Mouse (Mus musculus) testis, adult 2 months (tissue): ENCODE measurements around the gene Hyal1. TPM values are rescaled to one million over a fixed set of nuclear protein-coding genes. Genes with fewer than 3 reads are reported as not detected.

Experiments
- H3K27ac ChIP-seq: fragments of 200-500 bp; 2 replicates; pipeline ENCODE4 v1.5.1; 2012; ENCODE audit warnings: low read depth, low read length; ENCODE audit not compliant: control insufficient read depth, insufficient read depth
- H3K27me3 ChIP-seq: fragments of 200-500 bp; 2 replicates; pipeline ENCODE4 v1.6.1; 2012; ENCODE audit warnings: mild to moderate bottlenecking, low read length, moderate library complexity; ENCODE audit not compliant: control insufficient read depth, insufficient read depth
- H3K36me3 ChIP-seq: fragments of 200-500 bp; 2 replicates; pipeline ENCODE4 v1.6.1; 2012; ENCODE audit warnings: mild to moderate bottlenecking, low read length; ENCODE audit not compliant: control insufficient read depth, insufficient read depth
- H3K4me1 ChIP-seq: fragments of 200-500 bp; 2 replicates; pipeline ENCODE4 v1.6.1; 2012; ENCODE audit warnings: low read length; ENCODE audit not compliant: control insufficient read depth, insufficient read depth
- H3K4me3 ChIP-seq: fragments of 200-500 bp; 2 replicates; pipeline ENCODE4 v1.5.1; 2012; ENCODE audit warnings: low read depth, mild to moderate bottlenecking, low read length, moderate library complexity, mixed read lengths; ENCODE audit not compliant: control insufficient read depth
- CTCF ChIP-seq: fragments of 200-500 bp; IDR thresholded peaks from 2 replicates; pipeline ENCODE4 v1.5.1; 2012; ENCODE audit warnings: low read depth, mild to moderate bottlenecking, inconsistent platforms, low read length, moderate library complexity; ENCODE audit not compliant: control insufficient read depth, insufficient read depth, insufficient replicate concordance
- POLR2A ChIP-seq: fragments of 200-500 bp; IDR thresholded peaks from 2 replicates; pipeline ENCODE4 v1.6.1; 2012; ENCODE audit warnings: low read depth, mild to moderate bottlenecking, inconsistent platforms, low read length, moderate library complexity; ENCODE audit not compliant: control insufficient read depth
- polyA plus RNA-seq: library from polyadenylated mRNA; depleted of rRNA; stranded (reverse); fragments of >200 nt; gene quantifications from 2 replicates; pipeline ENCODE4 v1.2.3, GENCODE M21; 2012; rRNA removed

The Hyal1 gene
- polyA plus RNA-seq, 1 experiment, result 4.0 TPM

DNA sequence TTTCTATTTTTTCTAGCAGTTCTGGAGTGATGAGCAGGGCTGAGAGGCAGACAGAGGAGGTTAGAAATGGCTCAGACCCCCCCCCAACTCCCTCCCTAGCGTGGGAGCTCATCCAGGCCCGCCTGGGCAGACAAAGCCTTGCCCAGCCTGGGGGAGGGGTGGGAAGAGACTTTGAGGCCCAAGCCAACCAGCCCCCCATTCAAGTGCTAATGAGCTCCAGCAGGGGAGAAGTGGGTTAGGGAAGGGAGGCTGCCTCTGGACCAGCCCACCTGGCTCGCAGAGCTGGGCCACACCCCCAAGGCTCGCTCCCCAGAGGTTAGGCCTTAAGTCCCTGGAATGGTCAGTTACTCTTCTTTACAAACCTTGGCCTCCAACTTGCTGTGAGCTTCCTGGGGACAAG lies 53.8 kb downstream of the Hyal1 start:
- no peaks in the 10 kb centered on the region for H3K36me3 ChIP-seq
- H3K27me3 ChIP-seq, result no peaks in the 10 kb centered on the region
- peaks cover 53% of the 10 kb centered on the region for H3K4me1 ChIP-seq
- H3K4me3 ChIP-seq, result no peak overlapping the region
- TF ChIP-seq CTCF, result no peak
- TF ChIP-seq POLR2A, result no peak
- no peak overlapping the region for H3K27ac ChIP-seq

Other genes starting within 250 kb of the Hyal1 start
- gene Hemk1, start 238.6 kb upstream of the Hyal1 start, polyA plus RNA-seq, result 22.0 TPM in 2 replicates
- gene 6430571L13Rik, start 236.3 kb upstream of the Hyal1 start, polyA plus RNA-seq, result 0.40 and 0.53 TPM in 2 replicates
- gene Cacna2d2, start 177.3 kb upstream of the Hyal1 start, polyA plus RNA-seq, result 5.2 and 8.2 TPM in 2 replicates
- 38.3 and 46.9 TPM in 2 replicates for gene Tmem115, start 43.0 kb upstream of the Hyal1 start, polyA plus RNA-seq
- 28.3 and 29.4 TPM in 2 replicates for gene Cyb561d2, start 34.7 kb upstream of the Hyal1 start, polyA plus RNA-seq
- 34.7 and 40.3 TPM in 2 replicates for gene Nprl2, start 34.7 kb upstream of the Hyal1 start, polyA plus RNA-seq
- 245 and 272 TPM in 2 replicates for gene Zmynd10, start 29.6 kb upstream of the Hyal1 start, polyA plus RNA-seq
- 62.8 and 63.4 TPM in 2 replicates for gene Rassf1, start 25.4 kb upstream of the Hyal1 start, polyA plus RNA-seq
- 28.4 and 31.7 TPM in 2 replicates for gene Tusc2, start 13.7 kb upstream of the Hyal1 start, polyA plus RNA-seq
- 6.4 and 6.5 TPM in 2 replicates for gene Hyal2, start 9.0 kb upstream of the Hyal1 start, polyA plus RNA-seq
- gene Naa80, start 2.0 kb downstream of the Hyal1 start, polyA plus RNA-seq, result 136 and 139 TPM in 2 replicates
- gene Hyal3, start 3.9 kb downstream of the Hyal1 start, polyA plus RNA-seq, result 1.6 and 1.8 TPM in 2 replicates
- gene Ifrd2, start 10.7 kb downstream of the Hyal1 start, polyA plus RNA-seq, result 16.4 and 20.5 TPM in 2 replicates
- gene Sema3b, start 32.3 kb downstream of the Hyal1 start, polyA plus RNA-seq, result 2.1 and 4.1 TPM in 2 replicates
- 87.7 and 103 TPM in 2 replicates for gene Gnai2, start 58.4 kb downstream of the Hyal1 start, polyA plus RNA-seq
- gene Slc38a3, start 92.6 kb downstream of the Hyal1 start, polyA plus RNA-seq, result 0.10 and 0.32 TPM in 2 replicates
- 0.05 and 0.12 TPM in 2 replicates for gene Gnat1, start 102.8 kb downstream of the Hyal1 start, polyA plus RNA-seq
- 9.9 and 12.0 TPM in 2 replicates for gene Sema3f, start 133.5 kb downstream of the Hyal1 start, polyA plus RNA-seq
- gene Rbm5, start 194.1 kb downstream of the Hyal1 start, polyA plus RNA-seq, result 52.0 and 57.8 TPM in 2 replicates